Mouse (Mus musculus): ENCODE measurements around the gene Znrf2.
"Not testable (repeated sequence)": the region's sequence is repeated elsewhere in the genome, so short reads cannot be mapped to it uniquely, and the experiment has no call there.

Gene Znrf2

DNA sequence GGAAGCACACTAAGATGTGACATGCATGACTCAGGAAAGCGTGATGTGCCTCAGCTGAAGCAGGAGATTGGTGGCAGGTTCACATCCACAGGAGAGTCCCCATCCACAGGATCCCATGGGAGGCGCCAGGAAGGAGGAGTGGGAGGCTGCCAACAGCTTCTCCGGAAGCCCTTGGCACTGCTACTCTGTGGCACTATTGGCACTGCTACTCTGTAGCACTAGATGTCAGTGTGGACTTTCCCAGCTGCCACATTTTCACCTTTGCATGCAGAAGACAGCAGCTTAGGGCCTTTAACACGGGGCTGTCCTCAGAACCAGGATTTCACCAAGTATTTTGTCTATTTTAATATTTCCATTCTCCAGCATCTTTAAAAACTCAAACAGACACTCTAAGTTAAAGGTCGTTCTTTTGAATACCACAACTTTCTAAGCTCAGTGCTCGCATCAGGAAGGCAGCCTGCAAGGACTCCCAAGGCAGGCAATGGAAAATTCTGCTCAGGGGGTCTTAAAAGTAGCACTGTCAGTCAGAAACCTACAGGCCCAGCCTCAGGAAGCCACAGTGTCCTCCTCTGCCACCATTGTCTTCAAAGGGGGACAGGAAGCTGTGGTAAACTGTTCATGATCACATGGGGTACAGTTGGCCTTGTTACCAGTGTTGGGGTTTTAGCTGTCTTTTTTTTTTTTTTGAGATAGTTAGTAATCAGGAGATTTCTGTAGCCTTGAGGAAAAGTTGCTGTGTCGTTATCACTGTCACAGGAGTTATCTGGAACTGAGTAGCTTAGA, 7.0 kb upstream of the Znrf2 start:
- peak; percentile 91 for DNase-seq (ENCODE audit: low read depth)

GRCm38 (mm10) chr6:54810314-54810646, 6.4 kb upstream of the Znrf2 start:
- no peak for DNase-seq (ENCODE audit: low read depth)

DNA sequence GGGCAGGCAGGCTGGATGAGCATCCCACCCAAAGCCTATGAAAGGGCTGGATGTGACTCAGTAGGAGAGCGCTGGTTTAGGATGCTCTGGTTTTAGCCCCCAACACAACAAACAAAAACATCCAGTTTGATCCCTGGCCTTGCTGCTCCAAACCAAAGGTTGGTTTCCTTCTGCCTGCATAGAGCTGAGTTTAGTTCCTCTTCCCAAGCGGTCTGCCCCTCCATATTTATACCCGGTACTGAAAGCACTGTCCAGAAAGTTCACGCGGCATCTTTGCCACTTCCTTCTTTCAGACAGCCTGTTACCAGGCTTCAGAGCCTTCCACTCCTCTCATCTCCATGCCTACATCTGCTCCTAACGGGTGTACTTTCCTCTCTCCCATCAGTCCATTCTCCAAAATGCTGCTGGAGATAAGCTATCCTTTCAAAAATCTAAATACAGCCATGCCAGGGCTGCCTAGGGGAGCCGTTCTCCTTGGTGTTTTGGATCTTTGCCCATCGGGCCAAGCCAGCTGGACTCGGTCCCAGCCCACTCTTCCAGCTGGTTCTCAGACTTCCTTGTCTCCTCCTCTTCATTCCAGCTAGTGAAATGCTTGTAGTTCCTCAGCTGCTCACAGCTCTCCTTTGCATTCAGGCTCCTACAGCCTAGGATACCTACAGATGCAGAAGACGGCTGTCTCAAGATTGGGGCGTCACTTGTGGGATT, 5.0 kb upstream of the Znrf2 start:
- peak; percentile 62 for DNase-seq (ENCODE audit: low read depth)

GRCm38 (mm10) chr6:54812276-54812675, 4.4 kb upstream of the Znrf2 start:
- DNase-seq (ENCODE audit: low read depth): no peak

DNA sequence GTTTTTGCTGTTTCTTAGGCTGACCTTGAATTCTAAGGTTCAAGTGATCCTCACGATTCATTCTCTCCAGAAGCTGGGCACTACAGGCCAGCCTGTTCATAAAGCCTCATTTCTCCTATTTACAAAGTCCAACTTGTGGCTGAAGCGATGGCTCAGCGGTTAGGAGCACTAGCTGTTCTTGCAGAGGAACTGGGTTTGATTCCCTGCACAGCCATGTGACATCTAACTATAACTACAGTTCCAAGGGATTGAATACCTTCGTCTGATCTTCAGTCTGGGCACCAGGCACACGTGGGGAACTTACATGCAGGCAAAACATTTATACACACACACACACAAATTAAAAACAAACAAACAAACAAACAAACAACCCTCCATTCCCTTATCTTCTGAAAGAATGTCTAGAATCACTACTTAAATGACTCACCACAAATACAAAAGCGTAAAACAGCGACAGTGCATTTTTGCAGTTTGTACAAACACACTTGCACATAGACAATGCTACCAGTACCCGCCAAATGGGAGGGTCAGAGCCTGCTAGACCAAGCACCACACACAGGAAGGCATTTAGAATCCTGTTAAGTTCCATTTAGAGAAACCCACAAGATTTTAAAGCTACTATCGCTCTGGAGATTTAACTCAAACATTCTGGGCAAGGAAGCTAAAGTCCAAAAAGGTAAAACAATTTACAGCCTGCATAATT, 1.1 kb upstream of the Znrf2 start:
- DNase-seq (ENCODE audit: low read depth): peak; percentile 61

DNA sequence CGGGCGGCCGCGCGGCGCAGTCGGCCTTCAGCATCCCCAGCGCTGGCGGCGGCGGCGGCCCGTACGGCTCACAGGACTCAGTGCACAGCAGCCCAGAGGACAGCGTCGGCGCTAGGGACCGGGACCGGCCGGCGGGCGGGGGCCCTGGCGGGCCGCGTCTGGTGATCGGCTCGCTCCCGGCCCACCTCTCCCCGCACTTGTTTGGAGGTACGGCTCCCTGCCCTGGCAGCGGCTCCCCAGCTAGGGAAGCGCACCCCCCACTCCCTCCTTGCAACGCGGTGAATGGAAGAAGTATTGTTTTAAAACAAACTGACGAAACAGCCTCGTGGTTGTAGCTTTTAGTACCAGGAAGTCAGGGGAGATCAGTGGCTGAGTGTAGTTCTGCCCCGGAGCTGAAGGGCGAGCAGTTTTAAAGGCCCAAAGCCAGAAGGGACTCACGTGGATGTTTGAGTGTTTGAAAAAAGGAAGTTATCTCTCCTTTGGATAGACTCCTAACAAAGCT, 601 bp downstream of the Znrf2 start:
- DNase-seq (ENCODE audit: low read depth): peak; percentile 92

GRCm38 (mm10) chr6:54818389-54818788, 1.7 kb downstream of the Znrf2 start:
- no peak for DNase-seq (ENCODE audit: low read depth)

- peak; percentile 48 for DNase-seq (ENCODE audit: low read depth)
These were observed 2.6 kb downstream of the Znrf2 start for GRCm38 (mm10) chr6:54819272-54819671.

GRCm38 (mm10) chr6:54819746-54820145, 3.0 kb downstream of the Znrf2 start:
- no peak for DNase-seq (ENCODE audit: low read depth)

DNA sequence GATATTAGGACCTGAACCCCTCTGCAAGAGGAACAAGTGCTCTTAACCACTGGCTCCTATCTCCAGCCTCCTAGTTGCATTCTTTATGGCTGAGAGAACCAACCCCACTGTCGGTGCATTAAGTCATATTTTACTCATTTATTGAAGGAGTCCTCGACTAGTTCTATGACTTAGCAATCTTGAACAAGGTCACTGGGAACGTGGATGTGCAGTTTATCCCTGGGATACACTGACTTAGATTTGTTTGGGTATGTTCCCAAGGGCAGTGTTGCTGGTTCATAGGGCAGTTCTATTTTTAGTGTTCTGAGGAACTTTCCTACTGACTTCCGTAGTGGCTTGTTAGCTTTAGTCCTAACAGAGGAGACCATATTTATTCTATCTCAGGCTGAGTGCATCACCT, 5.6 kb downstream of the Znrf2 start:
- DNase-seq (ENCODE audit: low read depth): no peak

GRCm38 (mm10) chr6:54824561-54824960, 7.8 kb downstream of the Znrf2 start:
- not testable (repeated sequence) for DNase-seq (ENCODE audit: low read depth)

DNA sequence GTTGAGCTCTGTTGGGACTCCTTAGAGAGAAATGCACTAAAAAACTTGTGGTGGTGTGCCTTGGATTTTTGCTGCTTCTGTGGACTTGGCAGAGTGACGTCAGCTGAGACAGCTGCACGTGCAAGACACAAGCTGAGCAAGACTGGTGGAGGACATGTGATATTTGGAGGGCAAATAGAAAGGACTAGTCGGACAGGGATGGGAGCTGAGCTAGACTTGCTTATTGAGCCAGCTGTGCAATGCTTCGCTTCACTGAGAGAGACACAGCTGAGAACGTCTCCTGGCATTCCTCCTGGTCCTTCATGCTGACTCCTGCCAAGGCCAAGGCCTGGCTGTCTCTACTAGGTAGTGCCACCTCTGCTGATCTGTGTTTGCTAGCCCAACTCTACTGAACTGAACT, 10.8 kb downstream of the Znrf2 start:
- DNase-seq (ENCODE audit: low read depth): no peak

DNA sequence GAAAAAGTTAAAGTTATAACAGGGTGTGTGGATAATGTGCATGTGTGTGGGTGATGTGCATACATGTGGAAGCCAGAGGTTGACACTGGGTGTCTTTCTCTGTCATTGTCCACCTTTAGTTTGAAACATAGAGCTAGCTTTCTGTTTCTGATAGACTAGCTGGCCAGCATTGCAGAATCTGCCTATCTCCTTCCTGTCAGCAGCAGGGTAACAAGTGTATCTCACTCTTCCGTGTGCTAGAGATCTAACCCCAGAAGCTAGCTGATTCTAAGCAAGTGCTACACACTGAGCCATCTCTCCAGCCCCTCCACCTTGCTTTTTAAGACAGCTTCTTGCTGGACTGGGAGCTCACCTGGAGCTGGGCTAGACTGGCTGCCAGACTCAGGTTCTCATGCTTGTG, 11.6 kb downstream of the Znrf2 start:
- DNase-seq (ENCODE audit: low read depth): no peak

- DNase-seq (ENCODE audit: low read depth): no peak
These were observed 13.5 kb downstream of the Znrf2 start for GRCm38 (mm10) chr6:54830048-54830772.

- DNase-seq (ENCODE audit: low read depth): peak; percentile 49
These were observed 14.5 kb downstream of the Znrf2 start for GRCm38 (mm10) chr6:54831069-54831720.

DNA sequence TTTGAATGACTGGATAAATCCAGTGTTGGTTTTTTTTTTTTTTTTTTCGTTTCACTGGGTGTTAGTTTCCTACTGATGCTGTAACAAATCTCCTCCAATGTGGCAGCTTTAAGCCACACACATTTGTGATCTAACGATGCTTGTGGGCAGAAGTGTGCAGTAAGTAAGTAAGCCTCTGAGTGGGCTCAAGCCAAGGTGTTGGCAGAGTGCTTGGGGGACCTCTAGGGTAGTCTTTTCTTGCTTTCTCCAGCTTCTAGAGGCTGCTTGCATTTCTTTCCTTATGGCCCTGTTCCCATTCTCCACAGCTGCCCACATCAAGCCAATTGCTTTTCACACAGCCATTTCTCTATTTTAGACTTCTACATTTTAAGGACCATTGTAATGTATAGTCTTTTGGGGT, 16.7 kb downstream of the Znrf2 start:
- no peak for DNase-seq (ENCODE audit: low read depth)

GRCm38 (mm10) chr6:54836666-54837065, 19.9 kb downstream of the Znrf2 start:
- DNase-seq (ENCODE audit: low read depth): peak; percentile 69

- DNase-seq (ENCODE audit: low read depth): no peak
These were observed 24.7 kb downstream of the Znrf2 start for GRCm38 (mm10) chr6:54841399-54841798.

- no peak for DNase-seq (ENCODE audit: low read depth)
These were observed 25.3 kb downstream of the Znrf2 start for GRCm38 (mm10) chr6:54842041-54842440.

DNA sequence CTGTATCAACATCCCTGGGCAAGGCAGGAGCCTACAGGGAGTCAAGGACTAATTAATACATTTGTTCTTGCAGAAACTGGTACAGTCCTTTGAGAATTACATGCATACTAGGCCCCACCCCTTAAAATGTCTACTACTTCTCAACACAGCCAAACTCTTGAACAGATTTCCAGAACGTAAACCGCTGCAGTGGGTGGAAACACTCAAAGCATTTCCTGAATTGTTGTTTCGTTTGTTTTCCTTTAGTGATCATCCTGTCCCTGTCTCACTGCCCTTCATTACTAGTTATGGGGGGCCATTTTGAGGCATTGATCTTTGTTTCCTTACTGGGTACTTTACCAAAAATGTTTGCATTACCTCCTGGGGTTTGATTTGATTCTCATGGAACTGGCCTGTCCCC, 31.8 kb downstream of the Znrf2 start:
- DNase-seq (ENCODE audit: low read depth): no peak
